Mouse (Mus musculus): ENCODE measurements around the gene Ccnb2.

Ccnb2 gene

GRCm38 (mm10) chr9:70383750-70384149 is 37.6 kb downstream of the Ccnb2 start:
- DNase-seq (ENCODE audit: low spot score), result no peak

GRCm38 (mm10) chr9:70382091-70382490 is 39.3 kb downstream of the Ccnb2 start:
- DNase-seq (ENCODE audit: low spot score), result no peak

GRCm38 (mm10) chr9:70379502-70380467 is 41.6 kb downstream of the Ccnb2 start:
- no peak for DNase-seq (ENCODE audit: low spot score)

GRCm38 (mm10) chr9:70371638-70372037 is 49.7 kb downstream of the Ccnb2 start:
- DNase-seq (ENCODE audit: low spot score), result no peak

GRCm38 (mm10) chr9:70366898-70367297 is 54.4 kb downstream of the Ccnb2 start:
- DNase-seq (ENCODE audit: low spot score), result no peak

- DNase-seq (ENCODE audit: low spot score), result no peak
These were observed 55.4 kb downstream of the Ccnb2 start for GRCm38 (mm10) chr9:70365915-70366314.

GRCm38 (mm10) chr9:70364741-70365140 is 56.6 kb downstream of the Ccnb2 start:
- no peak for DNase-seq (ENCODE audit: low spot score)

GRCm38 (mm10) chr9:70359402-70360131 is 61.8 kb downstream of the Ccnb2 start:
- no peak for DNase-seq (ENCODE audit: low spot score)
